Mouse (Mus musculus): ENCODE measurements around the gene Zfp526. TPM values are rescaled to one million over a fixed set of nuclear protein-coding genes. Genes with fewer than 3 reads are reported as not detected.

The Zfp526 gene
- total and polyA plus RNA-seq, 3 experiments: 2.2 to 7.0 (median 6.5) TPM

GRCm38 (mm10) chr7:25250141-25250972 lies 29.1 kb downstream of the Zfp526 start, which contains the start of gene Erf:
TSS of gene Erf (minus strand) at chr7:25250761.
- TF ChIP-seq SMC3 (IDR thresholded peaks at IDR 0.05; ENCODE audit: low read depth, low read length) (no peak), GABPA (IDR thresholded peaks at IDR 0.05; ENCODE audit: insufficient replicate concordance, low read depth, low read length) (no peak), USF1 (IDR thresholded peaks at IDR 0.05; ENCODE audit: low read depth, low read length) (no peak), RAD21 (IDR thresholded peaks at IDR 0.05; ENCODE audit: low read depth, low read length) (no peak), JUN (IDR thresholded peaks at IDR 0.05; ENCODE audit: insufficient read depth, low read depth, low read length) (no peak), CHD1 (IDR thresholded peaks at IDR 0.05; ENCODE audit: low read depth, low read length) (no peak), MAFK (IDR thresholded peaks at IDR 0.05; ENCODE audit: insufficient replicate concordance, low read length) (no peak), CHD2 (IDR thresholded peaks at IDR 0.05; ENCODE audit: low read length) (no peak), CTCF (conservative IDR thresholded peaks at IDR 0.05 in 1 of 2, IDR thresholded peaks at IDR 0.05 in 1 of 2; ENCODE audit: low read depth in 2 of 2, low read length in 2 of 2) (no peak), E2F4 (IDR thresholded peaks at IDR 0.05; ENCODE audit: insufficient replicate concordance, low read depth, low read length) (no peak), SIN3A (IDR thresholded peaks at IDR 0.05; ENCODE audit: low read length) (peak; percentile 66), MYC (IDR thresholded peaks at IDR 0.05; ENCODE audit: low read depth, low read length) (no peak), USF2 (conservative IDR thresholded peaks at IDR 0.05; ENCODE audit: low read depth, low read length) (no peak), IRF4 (IDR thresholded peaks at IDR 0.05; ENCODE audit: low read depth, low read length) (no peak; the same call in 1 of the 2 replicates), NRF1 (IDR thresholded peaks at IDR 0.05; ENCODE audit: low read depth, low read length) (peak; percentile 74), JUND (conservative IDR thresholded peaks at IDR 0.05; ENCODE audit: low read depth, low read length) (no peak), ZKSCAN1 (IDR thresholded peaks at IDR 0.05; ENCODE audit: borderline replicate concordance, low read depth, low read length) (no peak), RCOR1 (conservative IDR thresholded peaks at IDR 0.05; ENCODE audit: low read depth, low read length) (no peak), PAX5 (IDR thresholded peaks at IDR 0.05; ENCODE audit: low read length) (no peak), BHLHE40 (IDR thresholded peaks at IDR 0.05; ENCODE audit: low read depth, low read length) (peak; percentile 72), NELFE (IDR thresholded peaks at IDR 0.05; ENCODE audit: low read depth, low read length) (peak; percentile 48; the same call in 1 of the 2 replicates), ETS1 (conservative IDR thresholded peaks at IDR 0.05; ENCODE audit: low read depth, low read length) (no peak), POLR2A (IDR thresholded peaks at IDR 0.05; ENCODE audit: low read depth, low read length) (peak; percentile 68; the same call in 1 of the 2 replicates), MAX (IDR thresholded peaks at IDR 0.05; ENCODE audit: low read length) (peak; percentile 13; the same call in 1 of the 2 replicates), MEF2A (IDR thresholded peaks at IDR 0.05; ENCODE audit: borderline replicate concordance, low read depth, low read length) (no peak), KAT2A (IDR thresholded peaks at IDR 0.05; ENCODE audit: insufficient replicate concordance, low read length) (no peak), HCFC1 (IDR thresholded peaks at IDR 0.05; ENCODE audit: low read depth, low read length) (peak; percentile 26), POLR2AphosphoS2 (IDR thresholded peaks at IDR 0.05; ENCODE audit: low read depth, low read length) (no peak), EP300 (IDR thresholded peaks at IDR 0.05; ENCODE audit: low read length) (no peak), MXI1 (IDR thresholded peaks at IDR 0.05; ENCODE audit: low read depth, low read length) (peak; percentile 80), ELF1 (IDR thresholded peaks at IDR 0.05; ENCODE audit: low read depth, low read length) (peak; percentile 21; the same call in 1 of the 2 replicates), UBTF (IDR thresholded peaks at IDR 0.05; ENCODE audit: low read depth, low read length) (no peak), ZC3H11A (IDR thresholded peaks at IDR 0.05; ENCODE audit: low read depth, low read length) (no peak), ZNF384 (IDR thresholded peaks at IDR 0.05; ENCODE audit: low read depth, low read length) (no peak), TBP (conservative IDR thresholded peaks at IDR 0.05; ENCODE audit: low read depth, low read length) (no peak), MAZ (IDR thresholded peaks at IDR 0.05; ENCODE audit: low read depth, low read length) (peak; percentile 82), ZMIZ1 (IDR thresholded peaks at IDR 0.05; ENCODE audit: low read depth, low read length) (peak; percentile 42; the same call in 1 of the 2 replicates), TCF12 (IDR thresholded peaks at IDR 0.05; ENCODE audit: low read depth, low read length) (peak; percentile 53)

More at GRCm38 (mm10) chr7:25250141-25250972, 29.1 kb downstream of the Zfp526 start, which contains the start of gene Erf:
- peaks cover 17% of the 10 kb centered on the region for H3K79me2 ChIP-seq (replicated peaks; ENCODE audit: control insufficient read depth, extremely low read depth, insufficient read depth, poor library complexity, severe bottlenecking)
- H3K4me3 ChIP-seq (replicated peaks in 1 of 3; ENCODE audit: low read depth in 2 of 3, low read length in 2 of 3, poor library complexity in 1 of 3): peak within 1 kb of the TSS; percentile 85 to 94 (median 94)
- DNase-seq (ENCODE audit: extremely low read depth): peak; percentile 84
- in situ Hi-C loops (cut with MboI; ENCODE audit: low pct_ligation_motif_present, low pct_unique_long_range_greater_than_20kb, low sequenced_read_pairs) (no loop called here), dilution Hi-C loops (cut with MboI; ENCODE audit: extremely low pct_ligation_motif_present, extremely low pct_unique_long_range_greater_than_20kb, low sequenced_read_pairs) (no loop called here)
- peaks cover 0 to 15% of the 10 kb centered on the region in 2 experiments for H3K36me3 ChIP-seq (replicated peaks in 1 of 2; ENCODE audit: control insufficient read depth in 1 of 2, insufficient read depth in 1 of 2, low read length in 1 of 2)
- peaks cover 4% of the 10 kb centered on the region for H3K27me3 ChIP-seq (replicated peaks)
- H3K4me1 ChIP-seq (ENCODE audit: control insufficient read depth in 1 of 2, insufficient read depth in 2 of 2): peaks cover 5 to 31% of the 10 kb centered on the region in 2 experiments; a peak in 3 of 4 replicates
- no peaks in the 10 kb centered on the region for H3K9me3 ChIP-seq (replicated peaks; ENCODE audit: low read length)
- H3K4me2 ChIP-seq (ENCODE audit: insufficient read depth, low read depth, poor library complexity, severe bottlenecking): peak within 1 kb of the TSS; percentile 77
- peak within 1 kb of the TSS; percentile 87 for H3K9ac ChIP-seq (ENCODE audit: insufficient read depth, low read depth)
- H3K27ac ChIP-seq (ENCODE audit: insufficient read depth, low read depth): peak within 1 kb of the TSS; percentile 44; the same call in 1 of the 2 replicates
